Mouse (Mus musculus) urinary bladder, postnatal 14 days (tissue): ENCODE results near the gene Mertk.
"Not testable (repeated sequence)": the region's sequence is repeated elsewhere in the genome, so short reads cannot be mapped to it uniquely, and the experiment has no call there.

Experiments
- DNase-seq: peaks from one replicate; pipeline ENCODE4 v3.0.0; 2021; ENCODE audit warnings: low spot score

Gene Mertk

GRCm38 (mm10) chr2:128698693-128699181 is at the start of gene Mertk:
TSS of gene Mertk (plus strand) at chr2:128698956.
- DNase-seq, result peak; percentile 95

- DNase-seq, result no peak
These were observed 18.1 kb upstream of the Mertk start for GRCm38 (mm10) chr2:128680661-128681060.

GRCm38 (mm10) chr2:128686921-128687557 is 11.7 kb upstream of the Mertk start, which contains the start of gene Anapc1:
TSS of gene Anapc1 (minus strand) at chr2:128687391.
- peak; percentile 88 for DNase-seq

GRCm38 (mm10) chr2:128687558-128688120 is 11.1 kb upstream of the Mertk start:
- no peak for DNase-seq

- DNase-seq, result peak; percentile 44
These were observed 6.4 kb upstream of the Mertk start for GRCm38 (mm10) chr2:128692336-128692735.

GRCm38 (mm10) chr2:128692771-128693170 is 6.0 kb upstream of the Mertk start:
- DNase-seq, result no peak

- DNase-seq, result no peak
These were observed 5.5 kb upstream of the Mertk start for GRCm38 (mm10) chr2:128693236-128693635.

GRCm38 (mm10) chr2:128693828-128694227 is 4.9 kb upstream of the Mertk start:
- DNase-seq, result not testable (repeated sequence)

GRCm38 (mm10) chr2:128694548-128694947 is 4.2 kb upstream of the Mertk start:
- DNase-seq, result no peak

GRCm38 (mm10) chr2:128696426-128696825 is 2.3 kb upstream of the Mertk start:
- no peak for DNase-seq

GRCm38 (mm10) chr2:128697047-128697446 is 1.7 kb upstream of the Mertk start:
- no peak for DNase-seq

- DNase-seq, result no peak
These were observed 1.2 kb upstream of the Mertk start for GRCm38 (mm10) chr2:128697566-128697965.

- DNase-seq, result peak; percentile 88
These were observed 540 bp upstream of the Mertk start for GRCm38 (mm10) chr2:128698140-128698692.

GRCm38 (mm10) chr2:128699201-128699885 is 587 bp downstream of the Mertk start:
- DNase-seq, result peak; percentile 50

GRCm38 (mm10) chr2:128704474-128704873 is 5.7 kb downstream of the Mertk start:
- no peak for DNase-seq

- DNase-seq, result no peak
These were observed 10.5 kb downstream of the Mertk start for GRCm38 (mm10) chr2:128709264-128709663.

GRCm38 (mm10) chr2:128710609-128711008 is 11.9 kb downstream of the Mertk start:
- DNase-seq, result no peak

GRCm38 (mm10) chr2:128712940-128713339 is 14.2 kb downstream of the Mertk start:
- no peak for DNase-seq

GRCm38 (mm10) chr2:128713548-128714003 is 14.8 kb downstream of the Mertk start:
- DNase-seq, result peak; percentile 22

- no peak for DNase-seq
These were observed 16.0 kb downstream of the Mertk start for GRCm38 (mm10) chr2:128714724-128715241.

- no peak for DNase-seq
These were observed 17.2 kb downstream of the Mertk start for GRCm38 (mm10) chr2:128715979-128716378.

GRCm38 (mm10) chr2:128719380-128719779 is 20.6 kb downstream of the Mertk start:
- no peak for DNase-seq
